Mouse (Mus musculus) forebrain, embryonic 14.5 days (tissue): ENCODE results near the gene Commd1. TPM values are rescaled to one million over a fixed set of nuclear protein-coding genes. Genes with fewer than 3 reads are reported as not detected.

ENCODE experiments used
- ATAC-seq: fragments of 200-750 bp; cut with Nextera tagmentation; 2 replicates; pipeline ENCODE4 v1.8.0; 2017; ENCODE audit warnings: mild to moderate bottlenecking, moderate library complexity
- DNase-seq: peaks from one replicate; pipeline ENCODE4 v3.0.0-alpha.2; 2015; ENCODE audit warnings: low spot score
- H3K27ac ChIP-seq: fragments of 300-500 bp; sonication (generic); 2 replicates; pipeline ENCODE4 v1.5.1; 2014; ENCODE audit warnings: low read depth, mild to moderate bottlenecking, control low read depth, low read length, moderate library complexity
- H3K27me3 ChIP-seq: fragments of 300-500 bp; sonication (generic); replicated peaks from 2 replicates; pipeline ENCODE4 v1.6.1; 2014; ENCODE audit warnings: low read length, control low read depth, mixed read lengths; ENCODE audit not compliant: control insufficient read depth, insufficient read depth
- H3K36me3 ChIP-seq: fragments of 300-500 bp; sonication (generic); 2 replicates; pipeline ENCODE4 v1.6.1; 2014; ENCODE audit warnings: low read length, control low read depth; ENCODE audit not compliant: control insufficient read depth, insufficient read depth
- H3K4me1 ChIP-seq: fragments of 300-500 bp; sonication (generic); 2 replicates; pipeline ENCODE4 v1.6.1; 2014; ENCODE audit warnings: antibody characterized with exemption, low read length, control low read depth; ENCODE audit not compliant: control insufficient read depth, insufficient read depth
- H3K4me2 ChIP-seq: fragments of 300-500 bp; sonication (generic); 2 replicates; pipeline ENCODE4 v1.6.1; 2014; ENCODE audit warnings: mild to moderate bottlenecking, control low read depth, low read length
- H3K4me3 ChIP-seq: fragments of 300-500 bp; sonication (generic); 2 replicates; pipeline ENCODE4 v1.5.1; 2014; ENCODE audit warnings: low read depth, low read length, control low read depth
- H3K9ac ChIP-seq: fragments of 300-500 bp; sonication (generic); 2 replicates; pipeline ENCODE4 v1.6.1; 2014; ENCODE audit warnings: mild to moderate bottlenecking, low read length, control low read depth, moderate library complexity
- H3K9me3 ChIP-seq: fragments of 300-500 bp; sonication (generic); replicated peaks from 2 replicates; pipeline ENCODE4 v1.6.1; 2016; ENCODE audit warnings: low read length, control low read depth, mixed read lengths; ENCODE audit not compliant: control insufficient read depth
- whole genome bisulfite sequencing: fragments of 180-500 bp; shearing (Covaris S2); extraction: QIAGEN DNeasy Blood & Tissue Kit; methylation state at CpG from one replicate; pipeline ENCODE4 v1.1.7; 2014; 5-methylcytosine and 5-hydroxymethylcytosine counted together
- polyA plus RNA-seq: library from polyadenylated mRNA; unstranded; fragments of >200 nt; fragmentation: Nextera tagmentation; extraction: Ambion mirVana; gene quantifications from 2 replicates; pipeline ENCODE4 v1.2.1, GENCODE M21; 2014

Gene Commd1
- polyA plus RNA-seq = 285 and 304 TPM in 2 replicates

DNA sequence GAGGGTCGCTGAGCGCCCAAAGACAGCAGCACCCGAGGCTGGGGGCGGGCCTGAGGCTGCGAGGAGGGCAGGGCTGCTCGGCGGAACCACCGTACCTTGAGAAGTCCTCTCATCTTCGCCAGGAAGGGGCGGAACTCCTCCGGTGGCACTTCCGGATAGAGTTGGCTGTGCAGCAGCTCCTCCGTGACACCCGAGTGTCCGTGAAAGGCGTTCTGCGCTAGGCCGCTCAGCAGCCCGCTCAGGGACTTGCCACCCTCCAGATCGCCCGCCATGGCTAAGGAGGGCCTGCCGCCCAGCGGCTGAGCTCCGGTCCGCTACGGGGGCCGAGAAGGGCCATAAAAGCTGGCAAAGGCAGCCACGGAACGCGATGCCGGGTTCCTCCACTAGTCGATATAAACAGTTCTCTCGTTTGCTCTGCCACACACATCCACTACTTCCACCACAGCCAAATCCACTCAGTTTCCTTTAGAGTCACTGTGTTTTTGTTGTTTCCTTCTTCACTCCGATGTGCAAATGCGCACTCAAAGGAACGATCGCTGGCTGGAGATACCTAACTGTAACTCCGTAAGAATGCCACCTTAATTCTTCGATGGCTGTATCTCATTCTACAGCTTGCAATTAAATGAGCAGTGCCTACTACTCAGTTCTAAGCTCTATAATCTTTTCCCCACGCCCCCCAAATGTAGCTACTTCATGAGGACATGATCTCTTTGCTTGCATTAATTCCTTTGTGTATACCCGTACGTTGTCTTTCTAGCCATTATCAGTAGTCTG lies at the start of gene Commd1, which contains the start of gene Gm28048:
Gene Commd1, minus strand, starts transcription at position 399 of the 774 bp plus-strand sequence.
Gene Gm28048, minus strand, starts transcription at position 107 of the 774 bp plus-strand sequence.
- DNase-seq = peak; percentile 96
- peaks cover 12% of the 10 kb centered on the region for H3K36me3 ChIP-seq
- ATAC-seq = peak; percentile 92
- H3K4me3 ChIP-seq = peak within 1 kb of the TSS; percentile 57
- no peaks in the 10 kb centered on the region for H3K9me3 ChIP-seq
- H3K27me3 ChIP-seq = no peaks in the 10 kb centered on the region
- H3K27ac ChIP-seq = peak within 1 kb of the TSS; percentile 93
- H3K9ac ChIP-seq = peak within 1 kb of the TSS; percentile 71
- H3K4me1 ChIP-seq = peaks cover 9% of the 10 kb centered on the region
- H3K4me2 ChIP-seq = peak within 1 kb of the TSS; percentile 79
- WGBS = 2% methylated on average over 42 of the region's 42 CpGs

DNA sequence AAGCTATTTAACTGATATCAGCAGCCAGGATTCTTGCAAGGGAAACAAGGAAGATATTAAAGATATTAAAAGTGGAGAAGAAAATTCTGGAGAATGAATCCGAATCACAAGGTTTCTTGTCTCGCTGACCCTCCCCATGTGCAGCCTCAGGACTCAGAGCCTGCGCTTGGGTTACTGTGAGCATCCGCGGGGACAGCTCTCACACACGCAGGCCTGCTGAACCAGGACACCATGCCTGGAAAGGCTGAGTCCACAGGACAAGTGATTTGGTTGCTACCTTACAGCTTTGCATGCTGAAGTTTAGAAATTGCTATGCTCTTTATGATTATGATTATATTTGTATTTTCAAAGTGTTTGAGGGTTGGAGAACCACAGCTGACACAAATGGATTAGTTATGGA lies 47.2 kb upstream of the Commd1 start:
- Histone ChIP-seq H3K4me1 (no peaks in the 10 kb centered on the region), H3K4me3 (no peak overlapping the region), H3K9ac (no peak overlapping the region), H3K4me2 (no peak overlapping the region), H3K36me3 (no peaks in the 10 kb centered on the region), H3K27me3 (no peaks in the 10 kb centered on the region), H3K27ac (no peak overlapping the region), H3K9me3 (no peaks in the 10 kb centered on the region)
- ATAC-seq (no peak), DNase-seq (no peak)
- 80% methylated on average over 6 of the region's 6 CpGs for WGBS

DNA sequence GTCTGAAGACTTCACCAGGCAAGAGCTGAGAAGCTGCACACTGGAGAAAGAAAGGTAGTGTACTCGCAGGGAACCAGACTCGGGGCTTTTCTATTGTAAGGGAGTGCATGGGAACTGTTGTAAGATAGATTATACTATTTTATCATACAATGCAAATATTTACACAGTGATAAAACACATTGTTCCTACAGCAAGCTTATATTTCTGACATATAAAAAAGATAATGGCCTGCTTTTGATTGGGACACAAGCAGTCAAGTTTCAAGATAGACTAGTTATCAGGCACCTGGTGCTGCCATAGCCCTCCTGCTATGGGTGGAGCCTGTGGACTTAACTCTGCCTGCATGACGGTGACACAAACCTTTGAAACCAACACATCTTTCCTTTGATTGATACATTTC lies 46.8 kb upstream of the Commd1 start:
- Histone ChIP-seq H3K9ac (no peak overlapping the region), H3K4me2 (no peak overlapping the region), H3K36me3 (no peaks in the 10 kb centered on the region), H3K4me3 (no peak overlapping the region), H3K27me3 (no peaks in the 10 kb centered on the region), H3K9me3 (no peaks in the 10 kb centered on the region), H3K27ac (no peak overlapping the region), H3K4me1 (no peaks in the 10 kb centered on the region)
- ATAC-seq (no peak), DNase-seq (no peak)
- WGBS = 69% methylated on average over 3 of the region's 3 CpGs

DNA sequence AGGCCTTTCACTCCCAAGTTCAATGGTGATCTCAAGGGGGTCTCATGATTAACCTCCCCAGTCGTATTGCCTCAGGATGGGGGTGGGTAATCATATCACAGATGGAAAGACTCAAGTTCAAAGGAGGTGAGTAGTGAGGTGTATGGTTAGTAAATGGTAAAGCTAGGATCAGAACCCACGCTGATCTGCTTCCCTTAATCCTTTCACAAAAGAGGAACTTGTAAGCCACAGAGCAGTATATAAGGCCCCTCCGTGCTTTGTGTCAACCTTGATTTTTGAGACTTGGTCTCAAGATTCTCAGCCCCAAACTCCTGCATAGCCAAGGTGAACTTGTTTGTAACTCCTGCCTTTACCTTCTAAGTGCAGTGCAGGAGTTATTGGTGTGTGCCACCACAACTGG lies 42.0 kb upstream of the Commd1 start:
- WGBS = 62% methylated on average over 3 of the region's 3 CpGs
- no peaks in the 10 kb centered on the region for H3K4me1 ChIP-seq
- H3K4me2 ChIP-seq = no peak overlapping the region
- DNase-seq (no peak), ATAC-seq (no peak)
- H3K36me3 ChIP-seq = no peaks in the 10 kb centered on the region
- H3K27me3 ChIP-seq = no peaks in the 10 kb centered on the region
- no peak overlapping the region for H3K4me3 ChIP-seq
- H3K27ac ChIP-seq = no peak overlapping the region
- no peaks in the 10 kb centered on the region for H3K9me3 ChIP-seq
- H3K9ac ChIP-seq = no peak overlapping the region

DNA sequence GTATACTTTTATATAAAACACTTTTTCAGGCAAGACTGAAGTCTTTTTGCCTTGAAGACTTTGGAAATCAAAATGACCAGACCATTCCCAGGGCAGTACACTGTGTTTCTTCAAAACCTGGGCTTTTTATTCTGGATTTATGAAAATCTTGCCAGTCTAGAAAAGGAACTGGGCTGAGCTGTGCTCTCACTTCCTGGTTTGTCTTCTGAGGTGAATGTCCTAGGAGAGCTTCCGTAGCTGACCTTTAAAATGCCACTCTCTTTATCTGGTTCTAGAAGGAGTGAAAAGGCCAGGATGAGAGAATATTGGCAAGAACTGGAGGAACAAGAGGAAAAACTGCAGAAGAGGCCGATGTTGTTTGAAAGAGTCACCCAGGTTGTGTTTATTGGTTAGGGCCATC lies 41.0 kb upstream of the Commd1 start:
- H3K4me3 ChIP-seq = no peak overlapping the region
- H3K9me3 ChIP-seq = no peaks in the 10 kb centered on the region
- DNase-seq = no peak
- no peak overlapping the region for H3K27ac ChIP-seq
- H3K4me1 ChIP-seq = no peaks in the 10 kb centered on the region
- H3K9ac ChIP-seq = no peak overlapping the region
- H3K4me2 ChIP-seq = no peak overlapping the region
- no peaks in the 10 kb centered on the region for H3K27me3 ChIP-seq
- H3K36me3 ChIP-seq = no peaks in the 10 kb centered on the region
- WGBS = 94% methylated on average over 2 of the region's 2 CpGs
- no peak for ATAC-seq

DNA sequence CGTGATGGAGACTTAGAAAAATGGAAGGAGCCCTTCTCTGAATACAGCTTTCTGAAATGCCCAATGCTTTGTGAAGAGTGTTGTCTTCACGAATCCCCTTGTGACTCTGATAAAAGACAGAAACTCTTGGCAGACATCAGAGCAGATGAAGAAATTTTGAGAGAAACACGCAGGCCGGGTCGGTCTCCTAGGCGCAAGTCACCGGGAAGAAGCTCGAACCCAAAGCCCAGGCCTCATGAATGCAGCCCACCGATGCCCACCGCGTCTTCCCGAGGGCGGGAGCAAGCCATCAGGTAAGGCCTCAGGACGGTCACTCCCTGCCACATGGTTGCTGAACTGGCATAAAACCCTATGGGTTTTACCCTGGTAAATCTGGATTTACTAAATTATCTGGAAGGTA lies 38.7 kb upstream of the Commd1 start:
- no peaks in the 10 kb centered on the region for H3K9me3 ChIP-seq
- H3K4me2 ChIP-seq = no peak overlapping the region
- H3K9ac ChIP-seq = no peak overlapping the region
- no peak for DNase-seq
- WGBS = 96% methylated on average over 14 of the region's 14 CpGs
- no peak overlapping the region for H3K27ac ChIP-seq
- no peaks in the 10 kb centered on the region for H3K4me1 ChIP-seq
- no peak for ATAC-seq
- no peaks in the 10 kb centered on the region for H3K27me3 ChIP-seq
- H3K4me3 ChIP-seq = no peak overlapping the region
- H3K36me3 ChIP-seq = no peaks in the 10 kb centered on the region

DNA sequence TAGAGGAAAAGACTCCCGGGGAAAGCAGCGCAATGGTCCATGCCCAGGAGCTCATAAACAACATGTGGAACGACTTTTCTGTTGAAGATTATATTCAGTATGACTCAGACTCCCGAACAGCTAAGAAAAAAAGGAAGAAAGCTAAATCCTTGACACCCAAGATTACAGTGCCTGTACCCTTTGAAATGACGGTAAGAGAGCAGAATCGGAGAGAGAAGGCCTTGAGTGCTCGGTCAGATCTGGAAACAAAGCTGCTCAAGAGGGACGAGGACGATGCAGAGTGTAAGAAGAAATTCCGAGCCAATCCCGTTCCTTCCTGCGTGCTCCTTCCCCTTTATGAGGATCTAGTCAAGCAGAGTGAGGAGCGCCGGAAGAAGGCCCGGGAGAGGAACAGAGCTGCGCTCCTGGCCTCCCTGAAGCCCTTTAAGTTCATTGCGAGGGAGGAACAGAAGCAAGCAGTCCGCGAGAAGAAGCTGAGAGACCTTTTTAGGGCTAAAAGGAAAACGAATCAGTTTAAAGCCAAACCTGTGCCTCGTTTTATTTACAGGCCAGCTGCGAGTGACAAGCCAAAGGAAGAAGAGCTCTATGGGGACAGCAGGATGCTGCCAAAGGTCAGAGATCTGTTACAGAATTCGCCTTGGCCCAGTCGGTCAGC lies 38.1 kb upstream of the Commd1 start:
- ATAC-seq (no peak), DNase-seq (no peak)
- H3K9ac ChIP-seq = no peak overlapping the region
- no peaks in the 10 kb centered on the region for H3K9me3 ChIP-seq
- H3K27me3 ChIP-seq = no peaks in the 10 kb centered on the region
- no peaks in the 10 kb centered on the region for H3K4me1 ChIP-seq
- no peaks in the 10 kb centered on the region for H3K36me3 ChIP-seq
- 74% methylated on average over 24 of the region's 24 CpGs for WGBS
- no peak overlapping the region for H3K4me3 ChIP-seq
- no peak overlapping the region for H3K4me2 ChIP-seq
- H3K27ac ChIP-seq = no peak overlapping the region

DNA sequence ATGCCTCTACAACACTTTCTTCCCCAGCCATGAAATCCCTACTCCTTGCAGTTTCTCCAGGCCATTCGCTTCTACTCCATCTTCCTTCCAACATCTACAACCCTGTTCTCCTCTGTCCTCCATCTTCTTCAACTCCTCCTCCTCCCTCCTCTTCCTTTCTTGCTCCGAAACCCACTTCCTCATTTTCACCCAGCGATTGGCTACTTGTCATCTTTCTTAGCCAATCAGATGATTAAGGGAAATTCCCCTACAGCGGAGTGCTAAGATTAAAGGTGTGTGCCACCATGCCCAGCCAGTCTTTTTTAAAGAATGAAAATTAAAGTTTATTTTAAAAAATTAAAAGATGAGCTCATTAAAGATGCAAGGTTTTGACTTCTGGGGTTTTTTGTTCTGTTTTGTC lies 35.8 kb upstream of the Commd1 start:
- DNase-seq (no peak), ATAC-seq (no peak)
- no peak overlapping the region for H3K4me3 ChIP-seq
- H3K9ac ChIP-seq = no peak overlapping the region
- no peaks in the 10 kb centered on the region for H3K27me3 ChIP-seq
- 95% methylated on average over 4 of the region's 4 CpGs for whole genome bisulfite sequencing
- no peak overlapping the region for H3K27ac ChIP-seq
- H3K4me2 ChIP-seq = no peak overlapping the region
- H3K36me3 ChIP-seq = no peaks in the 10 kb centered on the region
- no peaks in the 10 kb centered on the region for H3K4me1 ChIP-seq
- no peaks in the 10 kb centered on the region for H3K9me3 ChIP-seq

DNA sequence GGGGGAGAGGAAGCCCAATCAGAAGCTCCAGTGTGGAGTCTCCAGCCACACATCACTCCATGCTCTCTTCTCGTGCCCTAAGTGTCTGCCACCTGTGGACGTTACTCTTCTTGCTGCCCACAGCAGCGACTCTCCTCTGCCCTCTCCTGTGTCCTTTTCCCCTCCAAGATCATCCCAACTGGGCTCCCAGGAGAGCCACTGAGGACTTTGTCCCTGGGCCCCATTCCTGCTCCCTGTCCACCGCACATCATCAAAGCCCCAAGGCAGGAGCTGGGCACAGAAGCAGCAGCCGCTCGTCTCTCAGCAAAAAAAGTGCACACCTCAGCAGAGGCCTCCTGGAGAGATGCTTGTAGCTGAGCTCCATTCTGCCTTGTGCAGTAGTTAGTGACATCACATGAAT lies 32.8 kb upstream of the Commd1 start:
- H3K4me1 ChIP-seq = no peaks in the 10 kb centered on the region
- H3K9ac ChIP-seq = no peak overlapping the region
- WGBS = 67% methylated on average over 6 of the region's 6 CpGs
- DNase-seq (no peak), ATAC-seq (no peak)
- H3K36me3 ChIP-seq = no peaks in the 10 kb centered on the region
- no peaks in the 10 kb centered on the region for H3K9me3 ChIP-seq
- H3K27me3 ChIP-seq = no peaks in the 10 kb centered on the region
- H3K4me2 ChIP-seq = no peak overlapping the region
- H3K27ac ChIP-seq = no peak overlapping the region
- H3K4me3 ChIP-seq = no peak overlapping the region
